Mouse (Mus musculus) MEL (cell line): ENCODE results near the gene Ston2. TPM values are rescaled to one million over a fixed set of nuclear protein-coding genes. Genes with fewer than 3 reads are reported as not detected.

Source experiments
- DNase-seq: peaks from one replicate; pipeline ENCODE4 v3.0.0; 2011; ENCODE audit warnings: low read depth, low spot score
- H3K27ac ChIP-seq: 2 replicates; pipeline ENCODE4 v1.5.1; 2012; ENCODE audit warnings: low read depth, mild to moderate bottlenecking, control low read depth, low read length, moderate library complexity; ENCODE audit not compliant: control insufficient read depth
- H3K27me3 ChIP-seq, 2 experiments: fragments of 150-350 bp in 1 of 2; sonication (generic) in 1 of 2; 2 replicates each; pipeline ENCODE4 v1.6.1; 2012; ENCODE audit warnings: low read length in 2 of 2, mild to moderate bottlenecking in 2 of 2, improper control_type of control experiment in 1 of 2, moderate library complexity in 1 of 2; ENCODE audit not compliant: insufficient read depth in 2 of 2, control insufficient read depth in 1 of 2
- H3K36me3 ChIP-seq, 2 experiments: 2 replicates each; pipeline ENCODE4 v1.6.1; 2012 to 2014; ENCODE audit warnings: low read length in 2 of 2, improper control_type of control experiment in 1 of 2, inconsistent platforms in 1 of 2, mild to moderate bottlenecking in 1 of 2; ENCODE audit not compliant: insufficient read depth in 2 of 2, control insufficient read depth in 1 of 2
- H3K4me1 ChIP-seq, 2 experiments: fragments of 150-350 bp in 1 of 2; sonication (generic) in 1 of 2; 2 replicates each; pipeline ENCODE4 v1.6.1; 2012; ENCODE audit warnings: low read length in 2 of 2, improper control_type of control experiment in 1 of 2, mild to moderate bottlenecking in 1 of 2; ENCODE audit not compliant: insufficient read depth in 2 of 2, control insufficient read depth in 1 of 2
- H3K4me3 ChIP-seq, 2 experiments: fragments of 150-350 bp in 1 of 2; sonication (generic) in 1 of 2; 2 replicates each; pipeline ENCODE4 v1.5.1; 2012; ENCODE audit warnings: low read depth in 2 of 2, low read length in 2 of 2, mild to moderate bottlenecking in 2 of 2, moderate library complexity in 2 of 2, control low read depth in 1 of 2, improper control_type of control experiment in 1 of 2; ENCODE audit not compliant: control insufficient read depth in 1 of 2, insufficient read depth in 1 of 2
- H3K79me2 ChIP-seq: 2 replicates; pipeline ENCODE4 v1.6.1; 2012; ENCODE audit warnings: mild to moderate bottlenecking, low read length, moderate library complexity; ENCODE audit not compliant: control insufficient read depth, poor library complexity, insufficient read depth
- H3K9ac ChIP-seq: 2 replicates; pipeline ENCODE4 v1.6.1; 2012; ENCODE audit warnings: low read depth, mild to moderate bottlenecking, control low read depth, low read length, moderate library complexity; ENCODE audit not compliant: control insufficient read depth, poor library complexity, severe bottlenecking
- H3K9me3 ChIP-seq: fragments of 150-350 bp; sonication (generic); replicated peaks from 2 replicates; pipeline ENCODE4 v1.6.1; 2012; ENCODE audit warnings: mild to moderate bottlenecking, low read length, improper control_type of control experiment, moderate library complexity; ENCODE audit not compliant: insufficient read depth
- CHD1 ChIP-seq: IDR thresholded peaks from 2 replicates; pipeline ENCODE4 v1.6.1; 2012; ENCODE audit warnings: low read depth, mild to moderate bottlenecking, inconsistent platforms, low read length, improper control_type of control experiment
- CTCF ChIP-seq, 3 experiments: IDR thresholded peaks in 2 of 3; conservative IDR thresholded peaks in 1 of 3; 2 replicates each; pipeline ENCODE4 v1.5.1; 2011 to 2012; ENCODE audit warnings: low read length in 3 of 3, low read depth in 2 of 3, mild to moderate bottlenecking in 2 of 3, improper control_type of control experiment in 1 of 3, inconsistent platforms in 1 of 3, mixed read lengths in 1 of 3, moderate library complexity in 1 of 3; ENCODE audit not compliant: control insufficient read depth in 1 of 3, insufficient read depth in 1 of 3, poor library complexity in 1 of 3, severe bottlenecking in 1 of 3
- ETS1 ChIP-seq: IDR thresholded peaks from 2 replicates; pipeline ENCODE4 v1.6.1; 2012; ENCODE audit warnings: low read depth, mild to moderate bottlenecking, inconsistent platforms, low read length, improper control_type of control experiment, moderate library complexity
- POLR2AphosphoS5 ChIP-seq: IDR thresholded peaks from 2 replicates; pipeline ENCODE4 v1.6.1; 2012; ENCODE audit warnings: low read depth, borderline replicate concordance, mild to moderate bottlenecking, inconsistent platforms, low read length, moderate library complexity, mixed read lengths
- RAD21 ChIP-seq: IDR thresholded peaks from 2 replicates; pipeline ENCODE4 v1.6.1; 2011; ENCODE audit warnings: mild to moderate bottlenecking, low read depth, low read length, improper control_type of control experiment
- RCOR1 ChIP-seq: IDR thresholded peaks from 2 replicates; pipeline ENCODE4 v1.6.1; 2012; ENCODE audit warnings: low read depth, mild to moderate bottlenecking, inconsistent platforms, low read length, improper control_type of control experiment
- SMC3 ChIP-seq: IDR thresholded peaks from 2 replicates; pipeline ENCODE4 v1.6.1; 2011; ENCODE audit warnings: low read depth, low read length, improper control_type of control experiment
- TCF12 ChIP-seq: IDR thresholded peaks from 2 replicates; pipeline ENCODE4 v1.6.1; 2014; ENCODE audit warnings: low read depth, mild to moderate bottlenecking, inconsistent platforms, low read length, improper control_type of control experiment, moderate library complexity
- USF1 ChIP-seq: IDR thresholded peaks from 2 replicates; pipeline ENCODE4 v1.6.1; 2014; ENCODE audit warnings: low read depth, mild to moderate bottlenecking, inconsistent platforms, low read length, improper control_type of control experiment, moderate library complexity
- ZNF384 ChIP-seq: IDR thresholded peaks from 2 replicates; pipeline ENCODE4 v1.6.1; 2012; ENCODE audit warnings: low read depth, mild to moderate bottlenecking, inconsistent platforms, low read length, improper control_type of control experiment
- polyA plus RNA-seq, 2 experiments: library from polyadenylated mRNA; stranded (reverse) in 1 of 2; unstranded in 1 of 2; fragments of >175 nt in 1 of 2; fragments of >200 nt in 1 of 2; gene quantifications; 2 replicates each; pipeline versions ENCODE4 v1.2.1 to v1.2.4; 2012; ENCODE audit warnings: low replicate concordance in 2 of 2, low read depth in 1 of 2; ENCODE audit not compliant: insufficient read length in 2 of 2, insufficient read depth in 1 of 2, missing spikeins in 1 of 2
- total RNA-seq: library from RNA; depleted of rRNA; stranded (reverse); fragments of 300-350 nt; gene quantifications from 2 replicates; pipeline ENCODE4 v1.2.3, GENCODE M21; 2012

Ston2 gene
- total and polyA plus RNA-seq, 3 experiments: not detected

DNA sequence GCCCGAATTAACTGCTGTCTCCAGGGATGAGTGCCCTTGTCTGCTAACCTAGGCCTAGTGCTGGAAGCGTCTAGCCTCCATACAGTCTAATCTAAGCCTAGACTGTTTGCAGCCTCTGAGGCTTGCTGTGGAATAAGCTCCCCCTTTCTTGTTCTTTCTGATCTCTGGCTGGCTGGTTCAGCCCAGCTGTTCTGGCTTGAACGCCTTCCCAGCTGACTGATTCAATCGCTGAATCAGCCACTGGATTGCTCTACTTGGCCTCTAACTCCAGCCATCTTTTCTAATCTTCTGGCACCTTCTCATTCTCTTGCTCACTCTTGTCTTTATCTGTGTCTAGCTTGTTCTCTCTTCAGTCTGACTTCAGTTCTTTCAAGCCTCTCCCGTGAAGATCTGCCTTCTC is 161.7 kb downstream of the Ston2 start:
- DNase-seq: no peak
- Histone ChIP-seq H3K9me3 (no peaks in the 10 kb centered on the region), H3K36me3 (no peaks in the 10 kb centered on the region), H3K27me3 (peaks cover 0 to 2% of the 10 kb centered on the region in 2 experiments; a peak in 1 of 4 replicates), H3K9ac (no peak overlapping the region), H3K79me2 (no peaks in the 10 kb centered on the region), H3K4me3 (no peak overlapping the region), H3K27ac (no peak overlapping the region), H3K4me1 (no peaks in the 10 kb centered on the region)
- TF ChIP-seq ETS1 (0 out of 2 replicates have a peak, but pooled peaks have one; percentile 7), POLR2AphosphoS5 (no peak)

DNA sequence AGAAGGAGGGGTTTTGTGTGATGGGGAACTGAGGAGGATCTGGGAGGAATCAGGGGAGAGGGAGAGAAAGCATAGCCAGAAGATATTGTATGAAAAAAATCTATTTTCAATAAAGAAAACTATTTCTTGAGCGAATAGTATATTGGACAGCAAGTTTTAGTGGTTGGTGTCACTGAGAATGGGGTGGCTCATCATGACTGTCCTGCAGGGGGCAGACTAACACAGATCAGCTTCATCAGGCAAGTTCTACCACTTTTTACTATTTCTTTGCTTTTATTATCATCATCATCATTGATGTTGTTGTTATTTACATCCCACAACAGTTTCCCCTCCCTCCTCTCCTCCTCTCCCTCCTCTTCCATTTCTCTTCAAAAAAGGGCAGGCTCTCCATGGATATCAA is 163.2 kb downstream of the Ston2 start:
- Histone ChIP-seq H3K27ac (no peak overlapping the region), H3K27me3 (peaks cover 0 to 2% of the 10 kb centered on the region in 2 experiments; a peak in 1 of 4 replicates), H3K4me3 (no peak overlapping the region), H3K4me1 (no peaks in the 10 kb centered on the region), H3K9ac (no peak overlapping the region), H3K36me3 (no peaks in the 10 kb centered on the region), H3K79me2 (no peaks in the 10 kb centered on the region), H3K9me3 (no peaks in the 10 kb centered on the region)
- no peak for TF ChIP-seq ZNF384
- TF ChIP-seq CTCF (IDR thresholded peaks at IDR 0.05 in 2 of 3, conservative IDR thresholded peaks at IDR 0.05 in 1 of 3; ENCODE audit: control insufficient read depth in 1 of 3, insufficient read depth in 1 of 3, low read depth in 2 of 3, low read length in 3 of 3, poor library complexity in 1 of 3, severe bottlenecking in 1 of 3): peak; percentile 38 to 64 (median 53)
- peak; percentile 28 for TF ChIP-seq RAD21
- peak; percentile 52 for TF ChIP-seq SMC3
- peak; percentile 27 for DNase-seq

DNA sequence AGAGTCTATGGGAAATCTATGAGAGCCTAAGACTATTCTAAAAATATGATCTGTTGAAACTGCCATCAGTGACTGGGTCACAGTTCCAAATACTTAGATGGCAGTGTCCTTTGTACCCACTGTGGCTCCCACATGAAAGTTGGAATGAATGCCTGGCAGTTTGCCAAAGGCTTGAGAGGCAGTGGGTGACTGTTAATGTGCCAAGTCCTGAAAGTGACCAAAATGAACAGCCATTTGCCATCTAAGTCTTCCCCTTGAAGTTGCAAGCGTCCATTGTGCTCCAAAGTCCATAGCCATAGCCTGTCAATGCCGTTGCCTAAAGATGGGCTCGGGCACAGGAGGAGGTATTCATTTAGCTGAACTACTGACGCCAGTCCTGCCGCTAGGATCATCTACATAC is 178.8 kb downstream of the Ston2 start:
- H3K9ac ChIP-seq: no peak overlapping the region
- H3K27ac ChIP-seq: no peak overlapping the region
- H3K4me1 ChIP-seq: no peaks in the 10 kb centered on the region
- H3K36me3 ChIP-seq: no peaks in the 10 kb centered on the region
- H3K9me3 ChIP-seq: no peaks in the 10 kb centered on the region
- H3K4me3 ChIP-seq: no peak overlapping the region
- TF ChIP-seq RCOR1: no peak
- no peaks in the 10 kb centered on the region for H3K27me3 ChIP-seq
- no peak for DNase-seq
- H3K79me2 ChIP-seq: no peaks in the 10 kb centered on the region

DNA sequence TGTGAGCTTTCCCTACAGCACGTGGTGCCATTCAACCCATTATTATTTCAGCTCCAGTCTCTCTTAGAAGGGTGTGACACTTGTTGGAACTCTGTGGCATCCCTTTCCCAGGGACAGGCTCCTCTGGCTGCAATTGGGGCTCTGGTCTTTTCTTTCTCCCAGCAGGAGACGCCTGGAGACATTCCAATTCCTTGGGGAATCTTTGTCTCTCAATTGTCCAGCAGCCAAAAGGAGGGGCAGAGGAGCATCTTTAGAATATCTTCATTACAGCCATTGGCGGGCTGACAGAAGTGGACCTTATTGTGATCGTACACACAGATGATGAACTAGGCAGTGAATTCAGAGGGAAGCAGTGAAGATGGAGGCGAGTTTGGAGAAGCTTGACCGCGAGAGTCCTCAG is 180.5 kb downstream of the Ston2 start:
- H3K4me3 ChIP-seq: no peak overlapping the region
- no peaks in the 10 kb centered on the region for H3K27me3 ChIP-seq
- no peak for DNase-seq

More for the DNA sequence above, 180.5 kb downstream of the Ston2 start:
- Histone ChIP-seq H3K79me2 (no peaks in the 10 kb centered on the region), H3K27ac (no peak overlapping the region), H3K9ac (no peak overlapping the region), H3K4me1 (no peaks in the 10 kb centered on the region), H3K9me3 (no peaks in the 10 kb centered on the region), H3K36me3 (no peaks in the 10 kb centered on the region)
- TF ChIP-seq USF1: no peak
- no peak for TF ChIP-seq ZNF384
- no peak for TF ChIP-seq CHD1
- TF ChIP-seq TCF12: no peak
